Mouse (Mus musculus): ENCODE data around the gene Zfp101. TPM values are rescaled to one million over a fixed set of nuclear protein-coding genes. Genes with fewer than 3 reads are reported as not detected.

Gene Zfp101
- polyA plus RNA-seq (2012; rRNA removed), result 1.7 and 2.3 TPM in 2 replicates

GRCm38 (mm10) chr17:33394182-33395034, at the start of gene Zfp101:
Gene Zfp101 (minus strand): TSS chr17:33394641.
- DNase-seq (ENCODE audit: low read depth), result peak; percentile 92

- DNase-seq (ENCODE audit: low read depth), result no peak
Measured at GRCm38 (mm10) chr17:33441159-33441558, 46.7 kb upstream of the Zfp101 start.

- no peak for DNase-seq (ENCODE audit: low read depth)
Measured at GRCm38 (mm10) chr17:33439922-33440321, 45.5 kb upstream of the Zfp101 start.

GRCm38 (mm10) chr17:33439148-33439547, 44.7 kb upstream of the Zfp101 start:
- no peak for DNase-seq (ENCODE audit: low read depth)

GRCm38 (mm10) chr17:33432019-33432946, 37.8 kb upstream of the Zfp101 start, which contains the start of gene Actl9:
Gene Actl9 (plus strand): TSS chr17:33432896.
- DNase-seq (ENCODE audit: low read depth), result no peak

- no peak for DNase-seq (ENCODE audit: low read depth)
Measured at GRCm38 (mm10) chr17:33392271-33392670, 2.2 kb downstream of the Zfp101 start.

GRCm38 (mm10) chr17:33385705-33386104, 8.7 kb downstream of the Zfp101 start:
- DNase-seq (ENCODE audit: low read depth), result no peak

- no peak for DNase-seq (ENCODE audit: low read depth)
Measured at GRCm38 (mm10) chr17:33372795-33373194, 21.6 kb downstream of the Zfp101 start.

- peak; percentile 41 for DNase-seq (ENCODE audit: low read depth)
Measured at GRCm38 (mm10) chr17:33358411-33359384, 35.7 kb downstream of the Zfp101 start, which contains the start of gene Zfp81. Gene Zfp81 (minus strand): TSS chr17:33358878.

GRCm38 (mm10) chr17:33352981-33353380, 41.5 kb downstream of the Zfp101 start:
- no peak for DNase-seq (ENCODE audit: low read depth)

Other genes starting within 250 kb of the Zfp101 start
- gene Olfr55, start 226.2 kb downstream of the Zfp101 start, polyA plus RNA-seq (2012; rRNA removed), result not detected in 2 replicates
- gene Olfr239, start 203.3 kb downstream of the Zfp101 start, polyA plus RNA-seq (2012; rRNA removed), result not detected in 2 replicates
- gene Olfr1564, start 173.0 kb downstream of the Zfp101 start, polyA plus RNA-seq (2012; rRNA removed), result not detected in 2 replicates
- gene Zfp955a, start 139.5 kb downstream of the Zfp101 start, polyA plus RNA-seq (2012; rRNA removed), result 1.7 and 2.0 TPM in 2 replicates
- not detected in 2 replicates for gene Olfr63, start 130.0 kb downstream of the Zfp101 start, polyA plus RNA-seq (2012; rRNA removed)
- 1.6 and 2.1 TPM in 2 replicates for gene Zfp955b, start 105.1 kb downstream of the Zfp101 start, polyA plus RNA-seq (2012; rRNA removed)
- 1.4 TPM in 2 replicates for gene Zfp81, start 35.8 kb downstream of the Zfp101 start, polyA plus RNA-seq (2012; rRNA removed)
- 3.3 and 3.7 TPM in 2 replicates for gene Actl9, start 38.3 kb upstream of the Zfp101 start, polyA plus RNA-seq (2012; rRNA removed)
- gene Adamts10, start 129.6 kb upstream of the Zfp101 start, polyA plus RNA-seq (2012; rRNA removed), result 60.2 and 69.4 TPM in 2 replicates
- gene Myo1f, start 161.1 kb upstream of the Zfp101 start, polyA plus RNA-seq (2012; rRNA removed), result 6.2 TPM in 2 replicates
- gene Zfp414, start 234.4 kb upstream of the Zfp101 start, polyA plus RNA-seq (2012; rRNA removed), result 57.6 and 65.0 TPM in 2 replicates
- 0.60 and 0.97 TPM in 2 replicates for gene Pram1, start 243.4 kb upstream of the Zfp101 start, polyA plus RNA-seq (2012; rRNA removed)